Mouse (Mus musculus) kidney, embryonic 14.5 days (tissue): ENCODE data around the gene Slc7a7. TPM values are rescaled to one million over a fixed set of nuclear protein-coding genes. Genes with fewer than 3 reads are reported as not detected.

Source experiments
- ATAC-seq: fragments of 200-750 bp; cut with Nextera tagmentation; 2 replicates; pipeline ENCODE4 v1.8.0; 2017; ENCODE audit warnings: moderate number of reproducible peaks, mild to moderate bottlenecking, moderate TSS enrichment, moderate library complexity; ENCODE audit not compliant: low FRiP score, low TSS enrichment
- H3K27ac ChIP-seq: fragments of 300-500 bp; sonication (generic); 2 replicates; pipeline ENCODE4 v1.5.1; 2014; ENCODE audit warnings: low read depth, mild to moderate bottlenecking, low read length, moderate library complexity, mixed read lengths
- H3K27me3 ChIP-seq: fragments of 300-500 bp; sonication (generic); 2 replicates; pipeline ENCODE4 v1.6.1; 2014; ENCODE audit warnings: mild to moderate bottlenecking, low read length; ENCODE audit not compliant: control insufficient read depth, insufficient read depth
- H3K36me3 ChIP-seq: fragments of 300-500 bp; sonication (generic); 2 replicates; pipeline ENCODE4 v1.6.1; 2014; ENCODE audit warnings: low read length, mixed read lengths; ENCODE audit not compliant: control insufficient read depth, insufficient read depth
- H3K4me1 ChIP-seq: fragments of 300-500 bp; sonication (generic); 2 replicates; pipeline ENCODE4 v1.6.1; 2014; ENCODE audit warnings: low read length, mixed read lengths; ENCODE audit not compliant: control insufficient read depth, insufficient read depth
- H3K4me2 ChIP-seq: fragments of 300-500 bp; sonication (generic); replicated peaks from 2 replicates; pipeline ENCODE4 v1.6.1; 2014; ENCODE audit warnings: low read depth, mild to moderate bottlenecking, low read length
- H3K4me3 ChIP-seq: fragments of 300-500 bp; sonication (generic); 2 replicates; pipeline ENCODE4 v1.5.1; 2014; ENCODE audit warnings: mild to moderate bottlenecking, low read length
- H3K9ac ChIP-seq: fragments of 300-500 bp; sonication (generic); 2 replicates; pipeline ENCODE4 v1.6.1; 2014; ENCODE audit warnings: low read depth, mild to moderate bottlenecking, low read length, moderate library complexity
- H3K9me3 ChIP-seq: fragments of 300-500 bp; sonication (generic); 2 replicates; pipeline ENCODE4 v1.6.1; 2016; ENCODE audit warnings: low read length; ENCODE audit not compliant: control insufficient read depth
- WGBS: fragments of 180-500 bp; shearing (Covaris S2); extraction: QIAGEN DNeasy Blood & Tissue Kit; methylation state at CpG from one replicate; pipeline ENCODE4 v1.1.7; 2014; 5-methylcytosine and 5-hydroxymethylcytosine counted together
- polyA plus RNA-seq: library from polyadenylated mRNA; unstranded; fragments of >200 nt; fragmentation: Nextera tagmentation; extraction: Ambion mirVana; gene quantifications from 2 replicates; pipeline ENCODE4 v1.2.1, GENCODE M21; 2014

Gene Slc7a7
- polyA plus RNA-seq, 1 experiment from 2014 or later, result 9.6 TPM

DNA sequence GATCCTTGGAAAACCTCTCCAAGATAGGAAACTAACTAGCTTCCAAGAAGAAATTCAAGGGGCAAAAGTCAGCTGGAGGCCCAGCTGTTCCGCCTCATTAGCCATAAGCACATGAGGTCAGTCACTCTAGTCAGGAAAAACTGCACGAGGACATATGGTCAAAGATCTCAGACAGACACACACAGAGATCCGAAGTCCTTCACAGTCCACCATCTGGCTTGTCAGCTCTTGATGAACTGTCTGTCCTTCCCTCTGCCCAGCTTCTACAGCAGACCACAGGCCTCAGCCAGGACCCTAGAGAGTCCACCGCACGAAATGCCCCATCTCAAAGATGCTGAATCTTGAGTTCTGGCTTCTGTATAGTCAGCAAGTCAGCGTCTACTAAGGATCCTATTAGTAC is 30.0 kb downstream of the Slc7a7 start:
- H3K4me2 ChIP-seq, result no peak overlapping the region
- 0 out of 2 replicates have a peak, but pooled peaks have one; percentile 7 for ATAC-seq
- 20% methylated on average over 6 of the region's 6 CpGs for WGBS
- no peaks in the 10 kb centered on the region for H3K9me3 ChIP-seq
- no peaks in the 10 kb centered on the region for H3K27me3 ChIP-seq
- no peaks in the 10 kb centered on the region for H3K36me3 ChIP-seq
- H3K4me1 ChIP-seq, result peaks cover 26% of the 10 kb centered on the region
- no peak overlapping the region for H3K27ac ChIP-seq
- no peak overlapping the region for H3K4me3 ChIP-seq
- H3K9ac ChIP-seq, result no peak overlapping the region

DNA sequence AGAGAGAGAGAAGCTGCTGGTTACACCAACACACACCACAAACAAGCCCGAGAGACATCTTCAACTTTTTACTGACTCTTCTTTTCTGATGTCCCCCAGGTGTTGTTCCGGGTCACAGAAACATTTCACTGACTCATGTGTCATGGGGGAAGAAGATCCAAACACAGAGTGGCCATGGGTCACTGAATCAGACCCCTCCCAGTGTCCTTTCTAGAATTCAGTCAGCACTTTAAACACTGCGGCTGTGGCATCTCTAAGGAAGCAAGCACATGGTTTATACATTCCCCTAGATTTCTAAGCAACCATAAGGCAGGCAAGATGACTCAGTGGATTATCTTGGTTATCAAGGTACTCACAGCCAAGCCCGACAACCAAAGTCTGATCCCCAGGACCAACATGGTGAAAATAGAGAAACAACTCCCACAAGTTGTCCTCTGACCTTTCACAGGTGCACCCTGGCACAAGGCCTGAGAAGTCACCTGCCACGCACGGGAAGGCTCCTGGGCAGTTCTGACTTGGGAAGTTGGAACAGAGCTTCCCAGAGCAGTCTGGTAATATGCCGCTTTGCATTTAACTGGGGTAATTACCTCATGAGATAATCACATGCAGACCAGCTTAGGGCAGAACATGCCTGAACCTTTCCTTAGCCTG is 31.5 kb downstream of the Slc7a7 start:
- WGBS, result 44% methylated on average over 7 of the region's 7 CpGs

GRCm38 (mm10) chr14:54384396-54384795 is 33.2 kb downstream of the Slc7a7 start:
- no peak overlapping the region for H3K9ac ChIP-seq
- WGBS, result 91% methylated on average over 8 of the region's 8 CpGs
- H3K4me1 ChIP-seq, result peaks cover 41% of the 10 kb centered on the region
- H3K27ac ChIP-seq, result no peak overlapping the region
- H3K27me3 ChIP-seq, result no peaks in the 10 kb centered on the region
- no peak overlapping the region for H3K4me2 ChIP-seq
- H3K4me3 ChIP-seq, result no peak overlapping the region
- no peaks in the 10 kb centered on the region for H3K9me3 ChIP-seq
- ATAC-seq, result no peak
- H3K36me3 ChIP-seq, result no peaks in the 10 kb centered on the region

More for the DNA sequence above, 31.5 kb downstream of the Slc7a7 start:
- Histone ChIP-seq H3K27ac (no peak overlapping the region), H3K36me3 (no peaks in the 10 kb centered on the region), H3K4me3 (no peak overlapping the region), H3K9ac (no peak overlapping the region), H3K4me2 (no peak overlapping the region), H3K27me3 (no peaks in the 10 kb centered on the region), H3K9me3 (no peaks in the 10 kb centered on the region), H3K4me1 (peaks cover 31% of the 10 kb centered on the region)
- peak; percentile 41; the same call in 1 of the 2 replicates for ATAC-seq

- Histone ChIP-seq H3K4me1 (peaks cover 43% of the 10 kb centered on the region), H3K36me3 (no peaks in the 10 kb centered on the region), H3K27ac (no peak overlapping the region), H3K4me2 (no peak overlapping the region), H3K9ac (no peak overlapping the region), H3K27me3 (no peaks in the 10 kb centered on the region), H3K4me3 (no peak overlapping the region), H3K9me3 (no peaks in the 10 kb centered on the region)
- 31% methylated on average over 4 of the region's 4 CpGs for whole genome bisulfite sequencing
- peak; percentile 51; the same call in 1 of the 2 replicates for ATAC-seq
Observed at GRCm38 (mm10) chr14:54383355-54383771, 34.2 kb downstream of the Slc7a7 start.

- ATAC-seq, result no peak
- Histone ChIP-seq H3K27me3 (no peaks in the 10 kb centered on the region), H3K9me3 (no peaks in the 10 kb centered on the region), H3K9ac (no peak overlapping the region), H3K4me2 (no peak overlapping the region), H3K36me3 (no peaks in the 10 kb centered on the region), H3K27ac (0 out of 2 replicates have a peak overlapping the region, but pooled peaks have one; percentile 4), H3K4me1 (peaks cover 39% of the 10 kb centered on the region), H3K4me3 (no peak overlapping the region)
- 54% methylated on average over 9 of the region's 9 CpGs for WGBS
Observed at GRCm38 (mm10) chr14:54382641-54383040, 34.9 kb downstream of the Slc7a7 start.

DNA sequence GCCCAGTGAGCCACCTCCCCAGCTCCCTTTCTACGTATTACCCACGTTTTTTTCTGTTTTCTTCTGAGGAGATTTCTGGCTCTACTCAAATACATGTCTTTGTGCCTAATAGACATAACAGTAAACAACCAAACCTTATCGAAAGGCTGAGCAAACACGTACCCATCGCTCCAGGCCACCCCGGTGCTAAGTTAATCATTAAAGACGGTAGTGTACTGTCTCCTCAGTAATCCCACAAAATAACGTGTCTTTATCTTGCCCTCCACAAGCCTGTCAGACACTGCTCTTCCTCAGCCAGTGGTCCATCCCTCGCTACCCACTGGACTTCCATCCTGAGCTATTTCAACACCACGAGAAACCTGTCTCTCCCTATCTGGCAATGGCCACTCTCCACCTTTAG is 35.8 kb downstream of the Slc7a7 start:
- H3K4me2 ChIP-seq, result no peak overlapping the region
- H3K36me3 ChIP-seq, result no peaks in the 10 kb centered on the region
- no peak overlapping the region for H3K4me3 ChIP-seq
- no peak for ATAC-seq
- WGBS, result 75% methylated on average over 10 of the region's 10 CpGs
- peaks cover 33% of the 10 kb centered on the region for H3K4me1 ChIP-seq
- H3K9me3 ChIP-seq, result no peaks in the 10 kb centered on the region
- H3K27me3 ChIP-seq, result no peaks in the 10 kb centered on the region
- H3K9ac ChIP-seq, result no peak overlapping the region
- no peak overlapping the region for H3K27ac ChIP-seq

- Histone ChIP-seq H3K4me3 (no peak overlapping the region), H3K9ac (no peak overlapping the region), H3K9me3 (no peaks in the 10 kb centered on the region), H3K27me3 (no peaks in the 10 kb centered on the region), H3K4me1 (peaks cover 23% of the 10 kb centered on the region), H3K36me3 (no peaks in the 10 kb centered on the region), H3K27ac (no peak overlapping the region), H3K4me2 (no peak overlapping the region)
- 81% methylated on average over 4 of the region's 4 CpGs for WGBS
- ATAC-seq, result no peak
Observed at GRCm38 (mm10) chr14:54380616-54381015, 37.0 kb downstream of the Slc7a7 start.

DNA sequence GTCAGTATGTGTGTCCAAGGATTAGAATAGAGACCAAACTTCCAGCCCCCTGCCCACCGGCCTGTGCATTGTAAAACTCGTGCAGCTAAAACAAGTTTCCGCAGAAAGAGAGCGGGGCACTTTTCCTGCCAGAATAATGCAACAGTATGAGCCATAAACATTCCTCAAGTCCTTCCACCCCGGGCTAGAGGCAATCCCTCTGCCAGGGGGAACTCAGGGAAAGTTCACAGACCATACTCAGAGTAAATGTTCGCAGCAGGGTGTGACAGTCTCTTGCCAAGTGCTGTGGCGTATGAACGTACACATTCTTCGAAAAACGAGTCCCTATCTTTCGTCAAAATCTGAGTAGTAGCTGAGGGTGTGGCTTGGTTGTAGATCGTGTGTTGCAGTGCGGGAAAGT is 38.0 kb downstream of the Slc7a7 start:
- no peaks in the 10 kb centered on the region for H3K27me3 ChIP-seq
- peaks cover 23% of the 10 kb centered on the region for H3K4me1 ChIP-seq
- no peaks in the 10 kb centered on the region for H3K9me3 ChIP-seq
- WGBS, result 59% methylated on average over 13 of the region's 13 CpGs
- no peak overlapping the region for H3K4me3 ChIP-seq
- H3K4me2 ChIP-seq, result no peak overlapping the region
- no peak overlapping the region for H3K27ac ChIP-seq
- H3K36me3 ChIP-seq, result no peaks in the 10 kb centered on the region
- H3K9ac ChIP-seq, result no peak overlapping the region
- no peak for ATAC-seq

- no peak overlapping the region for H3K4me2 ChIP-seq
- WGBS, result 91% methylated on average over 6 of the region's 6 CpGs
- 0 out of 2 replicates have a peak, but pooled peaks cover 3% of the 10 kb centered on the region for H3K36me3 ChIP-seq
Observed at GRCm38 (mm10) chr14:54377166-54377565, 40.4 kb downstream of the Slc7a7 start.

More at GRCm38 (mm10) chr14:54377166-54377565, 40.4 kb downstream of the Slc7a7 start:
- H3K9me3 ChIP-seq, result no peaks in the 10 kb centered on the region
- no peak for ATAC-seq
- H3K9ac ChIP-seq, result no peak overlapping the region
- H3K27ac ChIP-seq, result no peak overlapping the region
- H3K27me3 ChIP-seq, result no peaks in the 10 kb centered on the region
- H3K4me3 ChIP-seq, result no peak overlapping the region
- H3K4me1 ChIP-seq, result peaks cover 15% of the 10 kb centered on the region; the same call in 1 of the 2 replicates
